Mouse (Mus musculus): ENCODE results near the gene Rab23.

Rab23 gene

GRCm38 (mm10) chr1:33719733-33720225, at the start of gene Rab23:
Gene Rab23 (plus strand): TSS chr1:33719887.
- peak; percentile 94 for DNase-seq (ENCODE audit: low read depth, low spot score)

DNA sequence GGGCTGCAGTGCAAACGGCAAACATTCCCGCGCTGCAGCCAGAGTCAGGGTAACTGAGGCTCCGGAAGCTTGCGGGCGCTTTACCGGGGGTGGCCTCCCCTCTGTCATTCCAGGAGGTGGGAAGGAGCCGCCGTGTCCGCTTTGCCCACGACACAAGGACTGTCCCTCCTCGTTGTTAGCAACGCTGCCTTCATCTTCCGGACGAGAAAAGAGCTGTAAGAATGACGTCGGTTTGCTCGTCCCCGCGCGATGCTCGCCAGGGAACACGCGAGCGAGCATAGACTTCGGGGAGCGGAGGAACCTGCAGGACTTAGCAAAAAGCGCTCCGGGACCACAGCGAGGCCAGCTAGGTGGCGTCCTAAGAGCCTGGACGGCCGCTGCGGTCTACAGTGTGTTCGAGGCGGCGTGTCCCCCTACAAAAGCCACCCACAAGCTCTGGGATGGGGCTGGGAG, 49.5 kb upstream of the Rab23 start:
- peak; percentile 94 for DNase-seq (ENCODE audit: low read depth, low spot score)

DNA sequence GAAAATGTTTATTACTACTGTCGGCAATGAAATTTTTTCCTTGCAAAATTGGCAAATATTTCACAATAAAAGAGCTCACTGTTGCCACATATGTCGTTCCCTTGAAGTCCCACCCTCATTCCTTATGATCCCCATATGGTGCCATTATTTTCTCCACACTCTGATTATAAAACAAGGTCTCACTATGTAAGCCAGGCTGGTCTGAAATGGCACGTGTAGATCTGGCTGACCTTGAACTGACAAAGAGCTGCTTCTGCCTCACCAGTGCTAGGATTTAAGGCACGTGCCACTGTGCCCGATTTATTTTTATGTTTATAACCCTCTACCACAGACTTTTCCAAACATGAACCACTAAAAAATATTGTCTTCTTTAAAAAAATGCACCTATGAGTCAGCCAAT, 48.2 kb upstream of the Rab23 start:
- peak; percentile 40 for DNase-seq (ENCODE audit: low read depth, low spot score)

- DNase-seq (ENCODE audit: low read depth, low spot score), result no peak
Observed at GRCm38 (mm10) chr1:33672083-33672482, 47.6 kb upstream of the Rab23 start.

DNA sequence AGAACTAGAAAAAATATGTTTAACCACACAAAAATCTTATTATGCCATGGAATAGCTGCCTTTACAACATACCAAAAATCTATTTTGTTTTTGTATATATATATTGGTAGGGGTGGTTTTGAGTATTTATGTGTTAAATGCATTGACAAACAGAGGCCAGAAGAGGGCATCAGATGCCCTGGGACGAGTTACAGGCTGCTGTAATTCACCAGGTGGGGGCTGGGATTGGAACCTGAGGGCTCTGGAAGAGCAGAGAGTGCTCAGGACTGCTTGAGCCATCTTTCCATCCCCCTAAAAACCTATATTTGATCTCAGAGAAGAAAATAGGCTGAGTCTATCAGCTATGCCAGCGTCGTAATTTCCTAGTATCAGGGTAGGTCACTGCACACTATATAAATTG, 47.2 kb upstream of the Rab23 start:
- DNase-seq (ENCODE audit: low read depth, low spot score), result peak; percentile 75

DNA sequence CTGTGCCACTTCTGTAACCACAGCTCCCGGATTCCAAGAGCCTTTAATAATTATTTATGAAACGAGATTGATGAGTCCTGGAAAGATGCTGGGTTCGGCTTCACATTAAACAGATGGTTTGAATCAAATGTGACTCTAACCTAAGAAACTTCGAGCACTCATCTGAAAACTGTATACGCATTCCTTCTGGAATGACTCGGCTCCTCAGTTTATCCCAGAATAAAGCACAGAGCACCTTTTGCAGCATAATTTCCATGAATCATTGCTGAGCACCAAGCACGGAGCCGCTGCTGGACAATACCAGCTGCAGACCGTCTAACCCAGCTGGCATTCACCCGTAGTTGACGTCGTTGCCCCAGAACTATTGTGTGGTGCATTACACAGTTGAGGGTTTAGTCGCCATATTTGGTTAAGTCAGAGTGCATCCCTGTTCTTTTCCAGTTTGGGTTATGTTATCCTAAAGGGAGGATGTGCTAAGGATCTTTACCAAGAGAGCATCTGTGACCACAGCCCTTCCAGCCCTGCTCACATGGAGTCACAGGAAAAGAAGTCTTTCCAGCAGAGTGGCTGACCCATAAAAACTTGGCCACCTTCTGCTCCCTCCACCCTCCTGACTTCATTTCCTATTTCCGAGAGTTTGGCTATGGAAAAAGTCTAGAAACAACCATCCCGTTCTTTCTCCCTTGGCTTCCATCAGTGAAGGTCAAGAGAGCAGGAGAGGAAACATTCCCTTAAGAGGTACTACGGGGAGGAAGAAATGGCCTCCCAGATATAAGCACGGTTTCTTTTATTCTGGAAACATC, 46.3 kb upstream of the Rab23 start:
- DNase-seq (ENCODE audit: low read depth, low spot score), result no peak

- no peak for DNase-seq (ENCODE audit: low read depth, low spot score)
Observed at GRCm38 (mm10) chr1:33680435-33680834, 39.3 kb upstream of the Rab23 start.

DNA sequence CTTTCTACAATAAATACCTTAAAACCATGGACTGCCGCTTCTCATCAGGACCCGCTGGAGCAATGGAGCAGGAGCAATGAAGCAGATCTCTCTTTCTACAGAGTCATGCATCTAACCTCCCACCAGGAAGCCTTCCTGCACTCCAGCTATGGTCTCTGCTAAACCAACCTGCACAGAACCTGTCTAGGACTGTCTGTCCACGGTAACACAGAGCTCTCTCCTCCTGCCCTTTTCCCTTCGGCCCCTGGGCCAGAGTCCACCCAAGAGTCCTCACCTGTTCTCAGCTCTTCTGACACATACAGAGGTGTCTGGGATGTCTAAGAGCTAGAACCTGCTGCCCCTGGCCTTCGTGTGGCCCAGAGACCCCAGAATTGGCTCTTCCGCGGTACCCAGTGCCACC, 38.8 kb upstream of the Rab23 start:
- no peak for DNase-seq (ENCODE audit: low read depth, low spot score)

- peak; percentile 56 for DNase-seq (ENCODE audit: low read depth, low spot score)
Observed at GRCm38 (mm10) chr1:33684459-33684858, 35.2 kb upstream of the Rab23 start.

DNA sequence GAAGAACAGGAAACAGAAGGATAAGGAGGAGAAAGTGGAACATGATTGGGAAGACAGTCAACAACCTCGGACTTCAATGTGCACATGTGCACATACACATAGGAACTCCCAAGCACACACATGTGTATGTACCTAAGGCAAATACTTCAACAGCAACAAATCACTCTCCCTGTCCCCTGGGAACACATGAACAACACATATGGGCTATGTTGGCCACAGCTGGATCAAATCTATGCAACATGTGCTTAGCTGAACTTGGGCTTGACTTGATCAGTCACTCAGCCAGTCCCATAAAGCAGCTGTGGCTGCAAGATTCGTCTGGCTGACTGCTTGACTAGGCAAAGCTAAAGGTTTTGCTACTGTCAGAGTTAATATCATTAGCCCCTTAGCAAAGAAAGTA, 30.9 kb upstream of the Rab23 start:
- no peak for DNase-seq (ENCODE audit: low read depth, low spot score)

DNA sequence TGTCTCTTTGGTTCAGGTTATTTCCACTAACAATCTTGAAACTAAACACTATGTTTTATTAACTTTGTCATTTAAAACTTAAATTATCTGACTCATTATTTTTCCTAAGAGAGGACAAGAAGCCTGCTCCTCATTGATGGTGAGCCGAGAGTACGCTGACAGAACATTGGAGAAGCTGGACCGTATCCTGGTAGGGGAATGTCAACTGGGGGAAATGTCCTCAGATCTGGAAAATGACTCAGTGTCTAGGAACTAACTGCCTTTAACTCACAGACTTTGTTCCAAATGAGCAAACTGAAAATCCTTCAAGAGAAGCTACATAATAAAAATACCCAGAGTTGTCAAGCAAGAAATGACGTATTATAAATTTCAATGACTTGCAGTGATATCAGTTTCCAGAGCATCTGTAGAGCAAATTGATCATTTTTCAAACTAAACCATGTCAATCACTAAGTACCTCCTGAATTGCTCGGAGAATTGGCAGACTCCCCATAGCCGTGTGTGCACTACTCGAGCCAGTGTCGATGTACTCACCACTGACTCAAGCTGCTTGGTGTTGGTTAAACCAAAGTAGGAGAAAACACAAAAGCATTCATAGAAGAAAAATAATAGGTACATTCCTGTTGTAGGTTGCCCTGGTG, 30.1 kb upstream of the Rab23 start:
- no peak for DNase-seq (ENCODE audit: low read depth, low spot score)

DNA sequence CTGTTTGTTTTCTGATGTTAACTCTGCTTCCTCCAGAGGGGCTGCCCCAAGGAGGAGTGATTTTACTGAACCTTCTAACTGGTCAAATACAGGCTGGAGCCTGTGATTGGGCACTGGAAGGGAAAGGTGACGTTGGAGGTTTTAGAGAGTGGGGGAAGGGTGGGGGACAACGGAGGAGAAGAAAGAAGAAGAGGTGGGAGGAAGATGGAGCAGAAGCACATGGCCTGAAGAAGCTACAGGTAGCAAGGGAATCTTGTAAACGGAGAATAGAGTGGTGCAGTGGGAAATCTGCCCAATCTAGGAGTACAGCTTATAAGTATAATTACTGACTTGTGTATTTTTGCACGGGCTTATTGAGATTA, 29.6 kb upstream of the Rab23 start:
- no peak for DNase-seq (ENCODE audit: low read depth, low spot score)

DNA sequence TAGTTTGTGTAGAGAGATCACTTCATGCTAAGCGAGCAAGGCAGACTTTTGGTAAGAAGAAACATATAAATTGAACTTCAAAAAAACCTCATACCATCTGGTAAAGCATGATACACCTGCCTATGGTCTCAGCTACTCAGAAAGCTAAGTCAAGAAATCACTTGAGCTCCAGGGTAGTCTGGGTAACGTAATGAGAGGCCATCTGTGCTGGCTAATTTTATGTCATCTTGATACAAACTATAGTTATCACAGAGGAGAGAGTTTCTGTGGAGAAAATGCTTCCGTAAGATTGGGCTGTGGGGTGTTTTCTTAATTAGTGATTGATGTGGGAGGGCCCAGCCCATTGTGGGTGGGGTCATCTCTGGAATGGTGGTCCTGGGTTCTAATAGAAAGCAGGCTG, 25.8 kb upstream of the Rab23 start:
- DNase-seq (ENCODE audit: low read depth, low spot score), result peak; percentile 43

DNA sequence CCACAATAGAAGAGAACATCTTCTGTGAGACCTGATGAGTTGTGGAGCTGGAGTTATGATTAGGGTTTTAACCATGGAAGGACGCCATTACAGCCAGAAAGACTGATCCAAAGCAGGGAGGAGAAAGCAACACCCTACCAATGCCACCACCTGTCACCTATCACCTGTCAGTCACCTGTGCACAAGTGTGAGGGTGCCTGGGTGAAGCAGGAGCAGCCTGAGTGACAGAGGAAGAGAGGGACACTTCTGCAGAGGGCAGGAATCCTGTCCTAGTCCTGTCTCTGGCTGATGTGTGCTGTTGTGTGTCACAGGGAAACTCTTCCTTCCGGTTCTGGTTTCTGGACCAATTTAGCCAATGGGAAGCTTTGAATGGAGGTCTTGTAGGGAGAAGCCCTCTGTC, 23.7 kb upstream of the Rab23 start:
- DNase-seq (ENCODE audit: low read depth, low spot score), result no peak

- peak; percentile 68 for DNase-seq (ENCODE audit: low read depth, low spot score)
Observed at GRCm38 (mm10) chr1:33701244-33701643, 18.4 kb upstream of the Rab23 start.

DNA sequence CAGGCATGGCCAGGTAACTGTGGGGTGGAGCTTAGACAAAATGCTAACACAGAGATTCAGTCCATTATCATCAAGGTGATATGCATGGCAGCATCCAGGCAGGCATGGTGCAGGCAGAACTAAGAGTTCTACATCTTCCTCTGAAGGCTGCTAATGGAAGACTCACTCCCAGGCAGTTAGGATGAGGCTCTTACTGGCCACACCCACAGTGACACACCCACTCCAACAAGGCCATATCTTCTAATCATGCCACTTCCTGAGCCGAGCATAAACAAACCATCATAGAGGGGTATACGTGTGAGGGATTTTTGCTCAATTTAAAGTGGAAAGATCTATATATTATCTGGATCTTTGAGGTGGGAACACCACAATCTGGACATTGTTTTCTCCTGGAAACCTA, 10.1 kb upstream of the Rab23 start:
- DNase-seq (ENCODE audit: low read depth, low spot score), result no peak

DNA sequence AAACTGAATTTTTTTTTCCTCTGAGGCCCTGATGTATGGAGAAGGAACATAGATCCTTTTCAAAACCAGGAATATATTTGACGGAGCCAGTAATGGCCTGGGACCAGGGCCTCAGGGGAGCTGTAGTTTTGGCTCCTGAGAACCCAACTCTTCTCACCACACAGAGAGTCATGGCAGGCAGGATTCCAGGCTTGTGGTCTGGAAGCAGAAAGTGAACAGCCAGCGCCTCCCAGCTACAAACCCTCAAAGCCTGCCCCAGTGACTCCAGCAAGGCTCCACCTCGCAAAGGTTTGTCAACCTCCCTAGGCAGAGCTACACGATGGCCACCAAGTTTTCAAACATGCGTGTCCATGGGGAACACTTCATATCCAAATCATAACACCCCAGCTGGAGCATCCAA, 7.7 kb upstream of the Rab23 start:
- DNase-seq (ENCODE audit: low read depth, low spot score), result no peak

DNA sequence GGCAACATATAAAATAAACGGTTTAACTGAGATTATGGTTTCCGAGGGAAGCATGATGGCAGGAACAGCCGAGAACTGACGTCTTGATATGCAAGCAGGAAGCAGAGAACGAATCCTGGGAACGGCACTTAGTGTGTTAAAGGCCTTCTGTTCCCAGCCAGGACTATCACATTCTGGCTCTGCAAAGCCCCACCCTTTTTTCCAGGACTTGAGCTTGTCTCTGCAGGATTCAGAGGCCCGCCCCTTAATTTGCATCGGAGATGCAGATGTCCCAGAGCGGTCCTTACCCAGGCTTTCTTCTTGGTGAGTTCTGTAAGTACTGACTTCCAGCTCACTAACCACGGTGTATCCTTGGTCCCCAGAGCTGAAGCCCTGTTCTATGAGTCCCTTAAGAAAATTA, 4.9 kb upstream of the Rab23 start:
- DNase-seq (ENCODE audit: low read depth, low spot score), result no peak

GRCm38 (mm10) chr1:33717636-33718035, 2.1 kb upstream of the Rab23 start:
- DNase-seq (ENCODE audit: low read depth, low spot score), result no peak

- peak; percentile 61 for DNase-seq (ENCODE audit: low read depth, low spot score)
Observed at GRCm38 (mm10) chr1:33720231-33720630, 544 bp downstream of the Rab23 start.

DNA sequence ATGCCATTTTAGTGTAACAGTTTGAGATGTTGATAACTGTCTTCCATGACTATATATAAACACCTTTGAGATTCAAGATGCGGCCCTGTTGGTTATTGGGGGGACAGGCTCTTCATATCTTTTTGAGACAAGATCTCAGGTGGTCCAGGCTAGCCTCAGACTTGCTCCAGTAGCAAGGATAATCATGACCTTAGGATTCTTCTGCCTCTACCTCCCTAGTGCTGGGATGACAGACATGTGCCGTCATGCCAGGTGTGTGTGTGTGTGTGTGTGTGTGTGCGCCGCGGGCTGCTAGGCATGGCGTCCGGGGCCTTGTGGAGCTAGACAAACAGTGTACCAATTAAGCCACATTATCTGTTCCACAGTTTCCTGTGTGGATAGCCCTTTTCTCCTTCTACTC, 1.3 kb downstream of the Rab23 start:
- no peak for DNase-seq (ENCODE audit: low read depth, low spot score)

DNA sequence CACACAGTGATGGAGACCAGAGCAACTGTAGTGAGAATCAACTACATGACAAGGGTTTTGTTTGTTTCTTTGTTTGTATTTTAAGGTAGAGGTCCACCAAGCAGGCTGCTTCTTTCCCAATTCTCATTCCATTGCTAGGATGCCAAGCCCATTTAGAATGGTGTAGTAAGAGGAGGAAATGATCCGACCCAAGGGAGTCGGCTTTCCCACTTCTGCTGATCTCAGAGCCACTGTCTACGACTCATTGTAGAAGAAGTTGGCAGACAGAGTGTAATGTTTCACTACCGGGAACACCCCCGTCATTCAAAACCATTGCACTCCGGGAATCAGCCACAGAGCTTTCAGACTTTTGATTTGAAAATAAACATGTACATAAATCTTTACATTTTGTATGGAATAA, 4.8 kb downstream of the Rab23 start:
- no peak for DNase-seq (ENCODE audit: low read depth, low spot score)

DNA sequence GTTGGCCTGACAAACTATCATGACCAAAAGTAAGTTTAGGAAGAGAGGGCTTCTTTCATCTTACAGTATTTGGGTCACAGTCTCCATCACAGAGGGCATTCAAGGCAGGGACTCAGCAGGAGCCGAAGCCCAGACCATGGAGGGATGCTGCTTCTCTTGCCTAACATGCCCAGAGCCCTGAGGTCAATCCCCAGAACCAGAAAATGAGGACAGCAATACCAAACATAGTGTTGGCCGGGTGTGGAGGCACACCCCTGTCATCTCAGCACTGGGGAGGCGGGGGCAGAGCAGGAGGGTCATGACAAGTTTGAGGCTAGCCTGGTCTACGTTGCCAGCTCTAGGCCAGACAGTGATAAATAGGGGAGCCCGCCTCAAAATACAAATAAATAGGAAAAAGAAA, 5.4 kb downstream of the Rab23 start:
- DNase-seq (ENCODE audit: low read depth, low spot score), result no peak
